Mouse (Mus musculus) layer of hippocampus, postnatal 36 days (tissue): ENCODE measurements at regions not wholly inside any gene's neighbourhood (a gene's known extent, or its start where the extent isn't known, plus 50 kb on each side); places are given as distances from the start of the nearest gene placed in this dataset.

Experiments
- DNase-seq, 2 experiments: peaks; one replicate each; pipeline ENCODE4 v3.0.0; 2022

DNA sequence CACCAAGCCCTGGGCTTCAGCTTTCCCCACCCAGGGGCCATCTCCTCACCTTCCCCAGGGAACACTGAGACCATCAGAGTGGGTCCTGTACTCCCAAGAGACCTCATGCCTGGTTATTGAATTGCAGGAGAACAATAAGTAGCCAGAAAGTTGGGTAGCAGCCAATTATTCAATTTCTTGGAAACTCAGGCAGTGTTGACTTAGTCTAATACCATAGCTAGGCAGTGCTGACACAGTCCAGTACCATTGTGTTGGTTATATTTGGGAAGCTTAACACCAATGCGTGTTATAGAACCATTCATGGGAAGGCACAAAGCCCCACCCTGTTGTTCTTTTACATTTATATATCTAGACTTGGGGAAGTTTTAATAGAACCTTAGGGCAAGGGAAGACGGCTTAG, 131.9 kb downstream of the Diras2 start:
- DNase-seq: no peak

DNA sequence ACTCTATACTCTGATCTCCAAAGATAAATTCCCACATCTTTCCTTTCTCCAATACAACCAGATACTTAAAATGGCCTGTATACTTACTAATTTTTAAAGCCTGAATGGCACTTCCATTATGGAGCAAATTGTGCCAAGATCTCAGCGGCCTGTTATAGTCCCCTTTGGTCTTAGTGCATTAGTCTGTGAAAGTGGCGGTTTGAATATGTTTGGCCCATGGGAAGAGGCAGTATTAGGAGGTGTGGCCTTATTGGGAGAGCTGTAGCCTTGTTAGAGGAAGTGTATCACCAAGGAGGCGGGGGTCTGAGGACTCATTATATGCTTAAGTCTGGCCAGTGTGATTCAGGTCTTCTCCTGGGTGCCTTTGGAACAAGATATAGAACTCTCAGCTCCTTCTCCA, 127.3 kb downstream of the Diras2 start:
- DNase-seq: no peak

DNA sequence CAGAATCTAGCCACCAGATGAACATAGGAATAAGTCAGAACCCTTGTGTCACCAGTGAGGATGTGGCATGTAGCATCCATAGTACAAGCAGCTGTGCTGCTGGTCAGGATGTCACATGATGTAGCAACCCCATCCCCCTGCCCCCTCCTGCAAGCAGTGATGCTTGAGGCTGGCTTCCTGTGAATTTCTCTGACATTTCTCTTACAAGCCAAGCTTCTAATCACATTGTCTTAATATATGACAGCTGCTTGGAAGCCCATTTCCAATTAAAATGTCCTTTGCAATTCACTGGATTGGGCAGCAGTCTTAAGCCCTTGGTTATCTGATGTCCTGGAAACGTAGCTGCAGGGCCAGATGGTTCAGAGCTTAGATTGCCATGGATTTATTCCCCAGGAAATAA, 114.8 kb downstream of the Diras2 start:
- no peak for DNase-seq

DNA sequence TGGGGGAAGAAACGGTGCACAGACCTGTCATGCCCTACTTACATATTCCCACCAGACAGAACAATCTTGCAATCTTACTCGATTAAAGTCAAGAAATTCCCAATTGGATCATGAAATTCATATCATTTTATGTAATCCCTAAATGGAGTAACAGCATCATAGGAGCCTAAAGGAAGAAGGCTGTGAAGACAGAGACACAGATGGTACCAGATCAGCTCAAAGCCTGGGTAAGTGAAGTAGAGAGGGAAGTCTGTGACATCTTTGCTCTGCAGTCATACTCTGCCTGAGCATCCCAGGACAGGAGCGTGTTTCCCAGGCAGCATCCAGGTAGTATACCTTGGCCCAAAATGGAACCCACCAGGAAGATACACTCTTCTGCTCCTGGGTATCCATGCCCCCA, 108.6 kb downstream of the Diras2 start:
- DNase-seq: no peak

DNA sequence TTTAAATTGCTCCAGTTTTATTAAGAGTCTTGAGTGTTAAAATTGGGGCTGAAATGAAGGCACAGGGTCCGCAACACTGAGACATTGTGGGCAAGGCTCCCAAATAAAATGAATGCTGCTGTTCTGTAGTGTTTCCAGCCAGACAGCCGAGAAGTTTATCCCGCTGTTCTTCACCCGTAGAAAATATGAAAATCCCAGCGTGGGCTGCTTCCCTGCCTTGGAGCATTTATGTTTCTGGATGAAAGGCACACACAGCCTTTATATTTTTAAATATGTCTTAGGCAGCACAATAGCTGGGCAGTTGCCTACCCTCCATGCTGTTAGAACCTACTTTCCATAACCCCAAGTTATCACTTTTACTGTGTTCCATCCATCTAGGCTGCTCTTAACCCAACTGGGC, 102.6 kb downstream of the Diras2 start:
- DNase-seq: no peak

DNA sequence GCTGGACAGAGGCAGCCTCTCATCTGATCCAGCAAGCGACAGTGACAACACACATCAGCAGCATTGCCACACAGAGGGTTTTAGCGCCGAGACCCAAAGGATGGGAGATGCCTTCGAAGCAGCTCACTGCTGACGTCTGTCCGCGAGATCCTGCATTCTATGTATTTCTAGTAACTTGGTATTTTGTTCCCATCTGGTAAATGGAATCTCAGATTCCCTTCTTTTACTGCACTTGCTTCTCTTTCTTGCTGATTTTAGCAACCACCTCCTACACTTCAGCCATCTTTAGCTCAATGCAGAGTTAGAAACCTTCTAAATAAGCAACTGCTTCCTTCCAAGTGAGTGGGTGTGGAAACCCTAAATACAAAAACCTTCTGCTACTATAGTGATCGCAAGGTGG, 94.3 kb downstream of the Diras2 start:
- no peak for DNase-seq

DNA sequence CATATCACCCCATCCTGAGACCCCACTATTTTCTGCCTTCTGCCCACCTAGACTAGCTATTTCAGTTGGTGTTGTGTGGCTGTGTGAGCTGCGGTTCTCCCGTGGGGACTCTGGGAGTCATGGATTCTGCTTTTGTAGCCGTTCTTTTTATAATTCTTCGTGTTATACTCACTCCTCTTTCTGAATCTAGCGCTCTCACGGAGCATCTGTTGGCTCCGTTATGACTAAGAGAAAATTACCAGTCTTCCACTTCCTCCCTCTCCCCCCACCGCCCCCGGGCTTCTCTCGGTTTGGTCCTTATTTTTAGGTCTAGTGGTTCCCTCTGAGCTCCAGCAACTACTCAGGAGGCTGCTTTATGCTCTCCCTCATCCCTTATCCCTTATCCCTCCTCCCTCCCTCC, 85.6 kb downstream of the Diras2 start:
- peak; percentile 27 to 40 for DNase-seq

DNA sequence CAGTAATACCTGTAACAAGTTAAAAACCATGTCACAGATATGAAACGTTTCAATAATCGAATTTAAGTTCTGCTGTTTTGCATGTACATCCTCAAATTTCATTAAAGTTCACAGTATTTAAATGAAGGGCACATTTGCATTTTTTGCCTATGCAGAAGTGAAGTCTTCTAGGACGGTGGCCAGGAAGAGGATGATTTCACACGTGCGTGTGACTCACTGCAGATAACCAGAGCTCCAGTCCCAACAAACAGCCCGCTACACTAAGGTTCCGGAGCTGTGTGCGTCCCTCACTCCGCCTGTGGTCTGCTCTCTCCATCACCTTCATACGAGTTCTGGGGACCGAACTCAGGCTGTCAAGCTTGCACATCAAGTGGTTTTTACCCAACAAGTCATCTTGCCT, 82.2 kb downstream of the Diras2 start:
- DNase-seq: no peak

DNA sequence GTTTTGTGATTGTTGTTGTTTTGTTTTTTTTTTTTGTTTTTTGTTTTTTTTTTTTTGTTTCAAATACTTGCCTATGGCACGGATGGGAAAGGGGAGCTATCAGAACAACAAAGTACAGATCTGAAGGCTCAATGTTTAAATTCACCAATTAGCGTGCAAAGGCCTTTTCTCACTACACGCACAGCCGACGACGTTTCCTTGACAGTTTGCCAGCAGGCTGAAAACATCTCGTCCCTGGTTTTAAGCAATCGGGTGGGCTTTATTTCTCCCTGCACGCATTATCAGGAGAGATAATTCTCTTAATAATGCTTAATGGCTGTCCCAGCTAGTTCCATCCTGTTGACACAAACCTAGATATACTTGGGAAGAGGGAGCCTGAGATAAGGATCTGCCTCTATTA, 79.6 kb downstream of the Diras2 start:
- DNase-seq: no peak

DNA sequence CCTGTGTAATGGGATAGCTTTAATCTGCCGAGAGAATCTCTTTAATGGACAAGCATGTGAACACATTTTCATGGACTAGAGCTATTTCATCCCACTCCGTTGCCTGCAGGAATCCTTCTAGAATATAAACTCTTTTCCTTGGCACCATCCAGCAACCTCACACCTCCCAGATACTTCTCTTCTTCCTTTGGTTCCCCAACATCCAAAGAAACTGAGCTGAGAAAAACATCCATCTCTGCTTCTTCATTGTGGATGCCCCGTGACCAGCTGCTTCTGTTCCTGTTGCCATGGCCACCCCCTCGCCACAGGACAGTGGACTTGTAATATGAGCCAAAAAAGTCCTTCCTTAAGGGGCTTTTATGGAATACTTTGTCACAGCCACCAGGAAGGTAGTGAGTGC, 78.8 kb downstream of the Diras2 start:
- no peak for DNase-seq
